Mouse (Mus musculus) thymus, adult 2 months (tissue): ENCODE measurements at regions not wholly inside any gene's neighbourhood (a gene's known extent, or its start where the extent isn't known, plus 50 kb on each side); places are given as distances from the start of the nearest gene placed in this dataset.

Experiments
- DNase-seq: peaks from one replicate; pipeline ENCODE4 v3.0.0; 2021
- H3K27ac ChIP-seq: fragments of 200-500 bp; 2 replicates; pipeline ENCODE4 v1.5.1; 2012; ENCODE audit warnings: low read length, control low read depth; ENCODE audit not compliant: control insufficient read depth, insufficient read depth
- H3K27me3 ChIP-seq: fragments of 200-500 bp; 2 replicates; pipeline ENCODE4 v1.6.1; 2012; ENCODE audit warnings: mild to moderate bottlenecking, low read length, moderate library complexity, mixed read lengths; ENCODE audit not compliant: control insufficient read depth, insufficient read depth
- H3K36me3 ChIP-seq: fragments of 200-500 bp; 2 replicates; pipeline ENCODE4 v1.6.1; 2012; ENCODE audit warnings: mild to moderate bottlenecking, low read length, moderate library complexity; ENCODE audit not compliant: control insufficient read depth, insufficient read depth
- H3K4me1 ChIP-seq: fragments of 200-500 bp; replicated peaks from 2 replicates; pipeline ENCODE4 v1.6.1; 2012; ENCODE audit warnings: low read length; ENCODE audit not compliant: control insufficient read depth, insufficient read depth
- H3K4me3 ChIP-seq: fragments of 200-500 bp; 2 replicates; pipeline ENCODE4 v1.5.1; 2012; ENCODE audit warnings: mild to moderate bottlenecking, low read length, control low read depth, moderate library complexity; ENCODE audit not compliant: control insufficient read depth, insufficient read depth
- CTCF ChIP-seq: fragments of 200-500 bp; IDR thresholded peaks from 2 replicates; pipeline ENCODE4 v1.5.1; 2012; ENCODE audit warnings: mild to moderate bottlenecking, control low read depth, low read length, moderate library complexity, borderline replicate concordance; ENCODE audit not compliant: control insufficient read depth, poor library complexity, insufficient read depth; ENCODE audit errors: extremely low read depth
- POLR2A ChIP-seq: fragments of 200-500 bp; IDR thresholded peaks from 2 replicates; pipeline ENCODE4 v1.6.1; 2012; ENCODE audit warnings: mild to moderate bottlenecking, low read length, control low read depth, moderate library complexity; ENCODE audit not compliant: control insufficient read depth, poor library complexity, insufficient read depth; ENCODE audit errors: extremely low read depth
- WGBS: fragments of 180-500 bp; shearing (Covaris S2); methylation state at CpG from one replicate; pipeline ENCODE4 v1.1.7; 2018; 5-methylcytosine and 5-hydroxymethylcytosine counted together

DNA sequence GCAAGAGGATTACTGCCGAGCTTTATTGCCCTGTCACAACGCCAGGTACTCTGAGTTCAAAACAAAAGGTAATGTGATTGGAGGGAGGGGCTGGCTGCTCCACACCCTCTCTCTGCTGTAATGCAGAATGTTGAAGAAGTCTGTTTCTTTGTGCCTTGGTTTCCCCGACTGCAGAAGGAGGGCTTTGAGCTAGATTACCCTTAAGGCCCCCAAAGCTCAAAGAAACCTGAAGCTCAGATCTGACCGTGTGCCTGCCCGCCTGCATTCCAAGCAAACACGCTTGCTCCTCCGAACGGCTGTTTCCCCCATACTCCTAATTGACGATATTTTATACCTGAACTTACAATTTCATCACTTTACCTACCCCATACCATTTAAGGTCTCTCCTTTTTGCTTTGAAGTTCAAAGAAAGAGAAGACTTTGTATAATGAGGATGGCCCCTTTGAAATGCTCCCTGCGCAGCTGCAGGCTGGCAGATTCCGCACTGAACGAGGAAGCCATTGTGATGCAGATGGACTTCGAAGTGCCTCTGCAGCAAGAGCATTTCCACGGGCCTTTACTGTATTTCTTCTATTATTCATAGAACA is 146.6 kb downstream of the Gm19935 start:
- H3K4me3 ChIP-seq = no peak overlapping the region
- TF ChIP-seq CTCF (no peak), POLR2A (no peak)
- WGBS = 9% methylated on average over 14 of the region's 14 CpGs
- no peak for DNase-seq
- H3K36me3 ChIP-seq = no peaks in the 10 kb centered on the region
- H3K27ac ChIP-seq = no peak overlapping the region
- no peaks in the 10 kb centered on the region for H3K4me1 ChIP-seq
- H3K27me3 ChIP-seq = no peaks in the 10 kb centered on the region

- no peak overlapping the region for H3K27ac ChIP-seq
- H3K4me3 ChIP-seq = no peak overlapping the region
- no peaks in the 10 kb centered on the region for H3K36me3 ChIP-seq
- H3K4me1 ChIP-seq = no peaks in the 10 kb centered on the region
- WGBS = 86% methylated on average over 9 of the region's 9 CpGs
- no peaks in the 10 kb centered on the region for H3K27me3 ChIP-seq
- no peak for DNase-seq
- TF ChIP-seq POLR2A (no peak), CTCF (no peak)
Measured at GRCm38 (mm10) chr8:90669396-90669795, 147.8 kb downstream of the Gm19935 start.

GRCm38 (mm10) chr8:90659066-90659465 is 158.1 kb downstream of the Gm19935 start:
- no peak overlapping the region for H3K4me3 ChIP-seq
- no peak overlapping the region for H3K27ac ChIP-seq
- WGBS = 28% methylated on average over 3 of the region's 3 CpGs
- no peak for TF ChIP-seq POLR2A
- TF ChIP-seq CTCF = no peak
- H3K27me3 ChIP-seq = no peaks in the 10 kb centered on the region
- H3K36me3 ChIP-seq = no peaks in the 10 kb centered on the region
- H3K4me1 ChIP-seq = no peaks in the 10 kb centered on the region
- no peak for DNase-seq

DNA sequence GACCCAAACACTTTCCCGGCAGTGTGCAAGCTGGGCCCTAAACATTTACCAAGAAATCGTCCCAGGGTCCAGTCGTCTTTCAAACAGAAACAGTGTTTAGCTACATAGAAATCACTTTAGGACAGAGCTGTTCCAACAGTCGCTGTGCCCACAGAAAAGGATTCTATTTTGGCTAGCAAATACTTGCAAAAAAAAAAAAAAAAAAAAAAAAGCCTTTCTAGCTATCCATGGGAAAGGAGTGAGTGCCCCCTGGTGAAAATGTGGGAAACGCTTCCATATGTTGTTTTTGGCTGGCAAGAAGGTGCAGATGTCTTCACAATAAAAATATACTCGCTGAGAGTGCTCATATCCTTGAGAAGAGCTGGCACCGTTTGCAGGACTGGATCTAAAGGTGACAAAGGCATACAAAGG is 159.5 kb downstream of the Gm19935 start:
- no peak for DNase-seq
- no peak overlapping the region for H3K4me3 ChIP-seq
- WGBS = 61% methylated on average over 7 of the region's 7 CpGs

GRCm38 (mm10) chr8:90657116-90657515 is 160.1 kb downstream of the Gm19935 start:
- TF ChIP-seq CTCF (no peak), POLR2A (no peak)
- H3K27ac ChIP-seq = no peak overlapping the region
- H3K27me3 ChIP-seq = no peaks in the 10 kb centered on the region
- WGBS = 85% methylated on average over 5 of the region's 5 CpGs
- no peaks in the 10 kb centered on the region for H3K4me1 ChIP-seq
- no peak for DNase-seq
- H3K36me3 ChIP-seq = no peaks in the 10 kb centered on the region
- H3K4me3 ChIP-seq = no peak overlapping the region

More for the DNA sequence above, 159.5 kb downstream of the Gm19935 start:
- Histone ChIP-seq H3K27me3 (no peaks in the 10 kb centered on the region), H3K4me1 (no peaks in the 10 kb centered on the region), H3K36me3 (no peaks in the 10 kb centered on the region), H3K27ac (no peak overlapping the region)
- TF ChIP-seq CTCF (no peak), POLR2A (no peak)

DNA sequence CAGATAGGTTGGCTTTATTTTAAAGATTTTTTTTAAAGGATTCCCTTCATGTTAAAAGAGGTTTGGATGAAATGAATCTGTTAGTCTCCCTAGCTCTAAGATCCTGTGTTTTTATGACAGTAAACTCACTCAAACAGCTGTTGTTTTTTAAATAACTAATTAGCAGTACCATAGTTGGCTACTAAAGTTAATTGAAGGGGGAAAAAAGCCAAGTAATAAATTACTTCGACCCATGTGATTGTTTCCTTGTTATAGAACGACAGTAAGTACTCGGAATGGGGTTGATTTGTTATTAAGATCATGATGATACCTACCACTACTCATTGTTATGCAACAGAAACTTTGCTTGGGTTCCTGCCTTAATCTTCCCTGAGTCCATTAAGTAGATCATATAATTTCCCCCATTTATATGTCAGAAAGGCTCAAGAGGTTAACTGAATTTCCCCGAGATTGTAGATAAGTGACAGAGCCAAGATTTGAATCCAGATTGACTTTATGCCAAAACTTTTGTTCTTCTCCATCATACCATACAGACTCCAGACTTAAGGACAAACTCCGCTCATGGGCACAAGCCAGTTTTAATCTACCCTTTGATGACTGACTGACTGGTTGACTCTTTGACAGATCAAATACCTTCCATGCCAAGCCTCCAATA is 160.6 kb downstream of the Gm19935 start:
- no peak overlapping the region for H3K4me3 ChIP-seq
- no peaks in the 10 kb centered on the region for H3K27me3 ChIP-seq
- H3K4me1 ChIP-seq = no peaks in the 10 kb centered on the region
- TF ChIP-seq POLR2A = no peak
- no peak for TF ChIP-seq CTCF
- 89% methylated on average over 5 of the region's 5 CpGs for WGBS
- no peaks in the 10 kb centered on the region for H3K36me3 ChIP-seq
- no peak for DNase-seq
- H3K27ac ChIP-seq = no peak overlapping the region
